Mouse (Mus musculus) CH12.LX (cell line): ENCODE results near the gene Mdp1. TPM values are rescaled to one million over a fixed set of nuclear protein-coding genes. Genes with fewer than 3 reads are reported as not detected.

Experiments
- DNase-seq: peaks from one replicate; pipeline ENCODE4 v3.0.0-alpha.2; 2013; ENCODE audit errors: extremely low read depth
- H3K27ac ChIP-seq: 2 replicates; pipeline ENCODE4 v1.5.1; 2012; ENCODE audit warnings: low read depth, mild to moderate bottlenecking, control low read depth, moderate library complexity; ENCODE audit not compliant: insufficient read depth
- H3K27me3 ChIP-seq: replicated peaks from 2 replicates; pipeline ENCODE3; 2012; ENCODE audit warnings: inconsistent platforms
- H3K36me3 ChIP-seq, 2 experiments: replicated peaks in 1 of 2; 2 replicates each; pipeline versions ENCODE3 to v1.6.1; 2012; ENCODE audit warnings: inconsistent platforms in 1 of 2, low read length in 1 of 2, mild to moderate bottlenecking in 1 of 2, mixed read lengths in 1 of 2, moderate library complexity in 1 of 2; ENCODE audit not compliant: control insufficient read depth in 1 of 2, insufficient read depth in 1 of 2
- H3K4me1 ChIP-seq, 2 experiments: 2 replicates each; pipeline ENCODE4 v1.6.1; 2012; ENCODE audit warnings: inconsistent platforms in 1 of 2, moderate library complexity in 1 of 2; ENCODE audit not compliant: insufficient read depth in 2 of 2, control insufficient read depth in 1 of 2
- H3K4me2 ChIP-seq: 2 replicates; pipeline ENCODE4 v1.6.1; 2012; ENCODE audit warnings: low read depth, mild to moderate bottlenecking, control low read depth; ENCODE audit not compliant: poor library complexity, insufficient read depth, severe bottlenecking
- H3K4me3 ChIP-seq, 3 experiments: fragments of 150-350 bp in 1 of 3; sonication (generic) in 1 of 3; replicated peaks in 1 of 3; 2 replicates each; pipeline versions ENCODE3 to v1.5.1; 2011 to 2012; ENCODE audit warnings: low read depth in 2 of 3, low read length in 2 of 3, mild to moderate bottlenecking in 2 of 3, moderate library complexity in 2 of 3, control low read depth in 1 of 3, improper control_type of control experiment in 1 of 3, inconsistent platforms in 1 of 3, mixed read lengths in 1 of 3; ENCODE audit not compliant: poor library complexity in 1 of 3
- H3K79me2 ChIP-seq: replicated peaks from 2 replicates; pipeline ENCODE4 v1.6.1; 2012; ENCODE audit warnings: mild to moderate bottlenecking, moderate library complexity; ENCODE audit not compliant: control insufficient read depth, poor library complexity, insufficient read depth, severe bottlenecking; ENCODE audit errors: extremely low read depth
- H3K9ac ChIP-seq: 2 replicates; pipeline ENCODE4 v1.6.1; 2012; ENCODE audit warnings: low read depth, mild to moderate bottlenecking, control low read depth, moderate library complexity; ENCODE audit not compliant: insufficient read depth
- H3K9me3 ChIP-seq: replicated peaks from 2 replicates; pipeline ENCODE3; 2012; ENCODE audit warnings: low read length, inconsistent platforms, mixed read lengths
- BHLHE40 ChIP-seq: IDR thresholded peaks from 2 replicates; pipeline ENCODE4 v1.6.1; 2011; ENCODE audit warnings: mild to moderate bottlenecking, low read depth, low read length, improper control_type of control experiment
- CHD2 ChIP-seq: IDR thresholded peaks from 2 replicates; pipeline ENCODE4 v1.6.1; 2011; ENCODE audit warnings: low read length, improper control_type of control experiment
- CTCF ChIP-seq, 2 experiments: IDR thresholded peaks in 1 of 2; conservative IDR thresholded peaks in 1 of 2; 2 replicates each; pipeline ENCODE4 v1.5.1; 2011 to 2012; ENCODE audit warnings: low read depth in 2 of 2, low read length in 2 of 2, improper control_type of control experiment in 1 of 2, inconsistent platforms in 1 of 2, mild to moderate bottlenecking in 1 of 2, moderate library complexity in 1 of 2
- ELF1 ChIP-seq: IDR thresholded peaks from 2 replicates; pipeline ENCODE4 v1.6.1; 2014; ENCODE audit warnings: low read depth, mild to moderate bottlenecking, inconsistent platforms, low read length, improper control_type of control experiment
- ETS1 ChIP-seq: conservative IDR thresholded peaks from 2 replicates; pipeline ENCODE4 v1.6.1; 2012; ENCODE audit warnings: low read depth, mild to moderate bottlenecking, inconsistent platforms, low read length, improper control_type of control experiment, moderate library complexity
- HCFC1 ChIP-seq: IDR thresholded peaks from 2 replicates; pipeline ENCODE4 v1.6.1; 2012; ENCODE audit warnings: low read depth, mild to moderate bottlenecking, inconsistent platforms, low read length, improper control_type of control experiment
- IRF4 ChIP-seq: IDR thresholded peaks from 2 replicates; pipeline ENCODE4 v1.6.1; 2014; ENCODE audit warnings: low read depth, mild to moderate bottlenecking, inconsistent platforms, low read length, improper control_type of control experiment
- JUN ChIP-seq: IDR thresholded peaks from 2 replicates; pipeline ENCODE4 v1.6.1; 2011; ENCODE audit warnings: low read depth, mild to moderate bottlenecking, low read length, improper control_type of control experiment, moderate library complexity; ENCODE audit not compliant: insufficient read depth
- JUND ChIP-seq: conservative IDR thresholded peaks from 2 replicates; pipeline ENCODE4 v1.6.1; 2011; ENCODE audit warnings: low read depth, low read length, improper control_type of control experiment
- KAT2A ChIP-seq: IDR thresholded peaks from 2 replicates; pipeline ENCODE4 v1.6.1; 2012; ENCODE audit warnings: low read length, improper control_type of control experiment, inconsistent platforms; ENCODE audit not compliant: insufficient replicate concordance
- MAX ChIP-seq: IDR thresholded peaks from 2 replicates; pipeline ENCODE4 v1.6.1; 2011; ENCODE audit warnings: low read length, improper control_type of control experiment
- MAZ ChIP-seq: IDR thresholded peaks from 2 replicates; pipeline ENCODE4 v1.6.1; 2012; ENCODE audit warnings: low read depth, mild to moderate bottlenecking, inconsistent platforms, low read length, improper control_type of control experiment, moderate library complexity
- MEF2A ChIP-seq: IDR thresholded peaks from 2 replicates; pipeline ENCODE4 v1.6.1; 2014; ENCODE audit warnings: low read depth, mild to moderate bottlenecking, inconsistent platforms, low read length, improper control_type of control experiment, borderline replicate concordance
- MXI1 ChIP-seq: IDR thresholded peaks from 2 replicates; pipeline ENCODE4 v1.6.1; 2011; ENCODE audit warnings: mild to moderate bottlenecking, low read depth, low read length, improper control_type of control experiment
- MYC ChIP-seq: IDR thresholded peaks from 2 replicates; pipeline ENCODE4 v1.6.1; 2011; ENCODE audit warnings: low read depth, mild to moderate bottlenecking, improper control_type of control experiment, low read length
- NELFE ChIP-seq: IDR thresholded peaks from 2 replicates; pipeline ENCODE4 v1.6.1; 2011; ENCODE audit warnings: low read depth, low read length, improper control_type of control experiment
- NRF1 ChIP-seq: IDR thresholded peaks from 2 replicates; pipeline ENCODE4 v1.6.1; 2014; ENCODE audit warnings: low read depth, mild to moderate bottlenecking, inconsistent platforms, low read length, improper control_type of control experiment, moderate library complexity
- POLR2A ChIP-seq: IDR thresholded peaks from 2 replicates; pipeline ENCODE4 v1.6.1; 2011; ENCODE audit warnings: low read depth, mild to moderate bottlenecking, improper control_type of control experiment, low read length
- POLR2AphosphoS2 ChIP-seq: IDR thresholded peaks from 2 replicates; pipeline ENCODE4 v1.6.1; 2011; ENCODE audit warnings: low read depth, low read length, improper control_type of control experiment
- RAD21 ChIP-seq: IDR thresholded peaks from 2 replicates; pipeline ENCODE4 v1.6.1; 2011; ENCODE audit warnings: low read depth, mild to moderate bottlenecking, low read length, improper control_type of control experiment, moderate library complexity
- RCOR1 ChIP-seq: conservative IDR thresholded peaks from 2 replicates; pipeline ENCODE4 v1.6.1; 2012; ENCODE audit warnings: low read depth, mild to moderate bottlenecking, inconsistent platforms, low read length, improper control_type of control experiment
- SIN3A ChIP-seq: IDR thresholded peaks from 2 replicates; pipeline ENCODE4 v1.6.1; 2012; ENCODE audit warnings: low read length, improper control_type of control experiment, inconsistent platforms
- SMC3 ChIP-seq: IDR thresholded peaks from 2 replicates; pipeline ENCODE4 v1.6.1; 2011; ENCODE audit warnings: low read depth, low read length, improper control_type of control experiment
- TBP ChIP-seq: conservative IDR thresholded peaks from 2 replicates; pipeline ENCODE4 v1.6.1; 2011; ENCODE audit warnings: low read depth, low read length, improper control_type of control experiment
- TCF12 ChIP-seq: IDR thresholded peaks from 2 replicates; pipeline ENCODE4 v1.6.1; 2014; ENCODE audit warnings: low read depth, mild to moderate bottlenecking, inconsistent platforms, low read length, improper control_type of control experiment
- USF1 ChIP-seq: IDR thresholded peaks from 2 replicates; pipeline ENCODE4 v1.6.1; 2014; ENCODE audit warnings: low read depth, mild to moderate bottlenecking, inconsistent platforms, low read length, improper control_type of control experiment
- USF2 ChIP-seq: conservative IDR thresholded peaks from 2 replicates; pipeline ENCODE4 v1.6.1; 2011; ENCODE audit warnings: low read depth, low read length, improper control_type of control experiment
- ZC3H11A ChIP-seq: IDR thresholded peaks from 2 replicates; pipeline ENCODE4 v1.6.1; 2012; ENCODE audit warnings: low read depth, mild to moderate bottlenecking, inconsistent platforms, low read length, improper control_type of control experiment
- ZKSCAN1 ChIP-seq: IDR thresholded peaks from 2 replicates; pipeline ENCODE4 v1.6.1; 2012; ENCODE audit warnings: low read depth, inconsistent platforms, low read length, improper control_type of control experiment, borderline replicate concordance
- ZMIZ1 ChIP-seq: IDR thresholded peaks from 2 replicates; pipeline ENCODE4 v1.6.1; 2012; ENCODE audit warnings: low read depth, mild to moderate bottlenecking, inconsistent platforms, low read length, improper control_type of control experiment
- ZNF384 ChIP-seq: IDR thresholded peaks from 2 replicates; pipeline ENCODE4 v1.6.1; 2012; ENCODE audit warnings: low read depth, low read length, improper control_type of control experiment, inconsistent platforms
- dilution Hi-C: fragments of 300-500 bp; cut with MboI; formaldehyde crosslinking; loops from 2 replicates; pipeline ENCODE4 v1.14.3; 2020; ENCODE audit warnings: low sequenced_read_pairs; ENCODE audit not compliant: extremely low pct_unique_long_range_greater_than_20kb, extremely low pct_ligation_motif_present
- in situ Hi-C: fragments of 300-500 bp; cut with MboI; formaldehyde crosslinking; loops from 3 replicates; pipeline ENCODE4 v1.14.3; 2019; ENCODE audit warnings: low sequenced_read_pairs, low pct_ligation_motif_present, low pct_unique_long_range_greater_than_20kb, mixed read lengths
- polyA plus RNA-seq: library from polyadenylated mRNA; unstranded; fragments of >175 nt; gene quantifications from 2 replicates; pipeline ENCODE4 v1.2.1, GENCODE M21; 2012; ENCODE audit warnings: low read depth; ENCODE audit not compliant: insufficient read length
- total RNA-seq, 2 experiments: library from RNA; depleted of rRNA; stranded (reverse); fragments of 300-350 nt in 1 of 2; fragments of >200 nt in 1 of 2; gene quantifications; 2 replicates each; pipeline ENCODE4 v1.2.3; 2012 to 2014

Gene Mdp1
- total and polyA plus RNA-seq, 3 experiments, result 23.4 to 30.9 (median 25.6) TPM

- no peak within 1 kb of the TSS; the same call in 1 of the 2 replicates for H3K27ac ChIP-seq
- peaks cover 10% of the 10 kb centered on the region; the same call in 1 of the 2 replicates for H3K79me2 ChIP-seq
- H3K27me3 ChIP-seq, result no peaks in the 10 kb centered on the region
- H3K4me2 ChIP-seq, result peak within 1 kb of the TSS; percentile 53
- peaks cover 4 to 28% of the 10 kb centered on the region in 2 experiments; a peak in 3 of 4 replicates for H3K4me1 ChIP-seq
- dilution Hi-C loops (no loop called here), in situ Hi-C loops (no loop called here)
- peak; percentile 93 for DNase-seq
- H3K9ac ChIP-seq, result peak within 1 kb of the TSS; percentile 54
- no peaks in the 10 kb centered on the region for H3K9me3 ChIP-seq
- peak within 1 kb of the TSS; percentile 75 to 89 (median 78) for H3K4me3 ChIP-seq
- H3K36me3 ChIP-seq, result peaks cover 62 to 83% of the 10 kb centered on the region in 2 experiments
- TF ChIP-seq MEF2A, result peak; percentile 61; the same call in 1 of the 2 replicates
- TF ChIP-seq MXI1, result peak; percentile 100
- no peak; the same call in 1 of the 2 replicates for TF ChIP-seq USF2
- peak; percentile 98 for TF ChIP-seq SIN3A
- TF ChIP-seq NRF1, result no peak
- TF ChIP-seq BHLHE40, result peak; percentile 97
- peak; percentile 85 for TF ChIP-seq POLR2AphosphoS2
- TF ChIP-seq ZKSCAN1, result no peak
- peak; percentile 97 for TF ChIP-seq MYC
- TF ChIP-seq ZNF384, result no peak
- TF ChIP-seq MAX, result peak; percentile 98
- TF ChIP-seq NELFE, result peak; percentile 76
- TF ChIP-seq ZMIZ1, result peak; percentile 57
- TF ChIP-seq SMC3, result no peak
- no peak for TF ChIP-seq ZC3H11A
- peak; percentile 70 for TF ChIP-seq USF1
- peak; percentile 82 for TF ChIP-seq POLR2A
- peak; percentile 78 for TF ChIP-seq ELF1
- 0 out of 2 replicates have a peak, but pooled peaks have one; percentile 66 for TF ChIP-seq KAT2A
- TF ChIP-seq JUN, result no peak
- peak; percentile 75; the same call in 1 of the 2 replicates for TF ChIP-seq TBP
- 0 out of 2 replicates have a peak, but pooled peaks have one; percentile 52 for TF ChIP-seq RCOR1
- TF ChIP-seq ETS1, result peak; percentile 32; the same call in 1 of the 2 replicates
- TF ChIP-seq JUND, result no peak
- no peak for TF ChIP-seq RAD21
- peak; percentile 81 for TF ChIP-seq MAZ
- TF ChIP-seq IRF4, result peak; percentile 53; the same call in 1 of the 2 replicates
- peak; percentile 76 for TF ChIP-seq TCF12
- peak; percentile 57; the same call in 1 of the 2 replicates for TF ChIP-seq CHD2
- no peak for TF ChIP-seq CTCF (conservative IDR thresholded peaks at IDR 0.05 in 1 of 2, IDR thresholded peaks at IDR 0.05 in 1 of 2; ENCODE audit: low read depth in 2 of 2, low read length in 2 of 2)
- TF ChIP-seq HCFC1, result peak; percentile 80
These were observed 24.7 kb downstream of the Mdp1 start, which contains the start of gene Ipo4 for GRCm38 (mm10) chr14:55635523-55636007. TSS of gene Ipo4 (minus strand) at chr14:55635957.
